Mouse (Mus musculus): ENCODE data around the gene Olfr734. TPM values are rescaled to one million over a fixed set of nuclear protein-coding genes. Genes with fewer than 3 reads are reported as not detected.

Gene Olfr734
- polyA plus RNA-seq (2015; fragmentation: Nextera tagmentation; extraction: Ambion mirVana) = not detected in 2 replicates

GRCm38 (mm10) chr14:50326661-50327060 lies at the start of gene Olfr734:
Gene Olfr734 (minus strand): TSS chr14:50326761.
- 41% methylated on average over 1 of the region's 1 CpGs for WGBS

DNA sequence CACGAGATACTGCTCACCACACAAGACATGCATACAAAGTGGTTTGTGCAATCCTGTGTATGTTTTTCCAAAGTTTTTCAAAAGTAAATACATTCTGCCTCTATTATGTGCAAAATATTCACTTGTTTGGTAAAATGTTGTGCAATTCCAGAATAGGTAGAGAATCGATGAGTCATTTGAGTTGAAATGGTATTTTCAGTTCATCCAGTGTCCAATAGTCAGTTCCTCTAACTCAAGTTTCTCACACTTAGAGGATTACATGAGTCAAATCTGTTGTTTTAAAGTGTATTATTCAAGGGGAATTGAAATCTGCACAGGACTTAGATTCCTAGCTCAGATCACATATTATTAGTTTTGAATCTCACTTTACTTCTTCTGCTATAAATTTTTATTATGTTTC lies 37.0 kb upstream of the Olfr734 start:
- no peak for ATAC-seq
- Histone ChIP-seq H3K9me3 (ENCODE audit: control insufficient read depth) (0 out of 2 replicates have a peak, but pooled peaks cover 2% of the 10 kb centered on the region), H3K4me2 (replicated peaks; ENCODE audit: low read depth) (no peak overlapping the region), H3K36me3 (ENCODE audit: control insufficient read depth, insufficient read depth) (no peaks in the 10 kb centered on the region), H3K9ac (ENCODE audit: low read depth, low read length) (no peak overlapping the region), H3K27me3 (replicated peaks; ENCODE audit: control insufficient read depth, insufficient read depth, low read length) (no peaks in the 10 kb centered on the region), H3K4me1 (replicated peaks; ENCODE audit: control insufficient read depth, insufficient read depth, low read length) (no peaks in the 10 kb centered on the region), H3K4me3 (ENCODE audit: low read depth, low read length) (no peak overlapping the region), H3K27ac (ENCODE audit: low read depth, low read length) (no peak overlapping the region)
- 87% methylated on average over 2 of the region's 2 CpGs for WGBS
- no peak for TF ChIP-seq CTCF (IDR thresholded peaks at IDR 0.05; ENCODE audit: low read depth)

More at GRCm38 (mm10) chr14:50326661-50327060, at the start of gene Olfr734:
- Histone ChIP-seq H3K4me2 (replicated peaks; ENCODE audit: low read depth) (no peak within 1 kb of the TSS), H3K9ac (ENCODE audit: low read depth, low read length) (no peak within 1 kb of the TSS), H3K4me3 (ENCODE audit: low read depth, low read length) (no peak within 1 kb of the TSS), H3K36me3 (ENCODE audit: control insufficient read depth, insufficient read depth) (no peaks in the 10 kb centered on the region), H3K9me3 (ENCODE audit: control insufficient read depth) (no peaks in the 10 kb centered on the region), H3K4me1 (replicated peaks; ENCODE audit: control insufficient read depth, insufficient read depth, low read length) (no peaks in the 10 kb centered on the region), H3K27me3 (replicated peaks; ENCODE audit: control insufficient read depth, insufficient read depth, low read length) (no peaks in the 10 kb centered on the region), H3K27ac (ENCODE audit: low read depth, low read length) (no peak within 1 kb of the TSS)
- no peak for TF ChIP-seq CTCF (IDR thresholded peaks at IDR 0.05; ENCODE audit: low read depth)
- no peak for ATAC-seq

DNA sequence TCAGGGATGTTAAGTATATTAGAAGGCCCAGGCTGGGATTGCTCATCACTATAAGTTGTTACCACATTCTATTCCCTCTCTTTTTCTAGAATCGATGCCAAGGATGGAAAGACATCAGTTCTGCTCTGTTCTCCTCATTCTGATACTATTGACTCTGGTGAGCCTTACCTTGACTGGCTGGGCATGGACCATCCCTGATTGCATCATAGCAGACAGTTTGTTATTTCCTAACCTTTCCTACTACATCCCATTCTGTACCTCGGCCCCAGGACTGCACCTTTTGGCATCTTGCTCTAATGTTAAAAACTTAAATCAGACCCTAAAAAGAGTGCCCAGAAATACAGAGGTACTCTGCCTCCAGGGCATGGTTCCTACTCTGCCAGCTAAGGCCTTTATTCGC lies 33.9 kb upstream of the Olfr734 start:
- ATAC-seq = no peak
- 74% methylated on average over 3 of the region's 3 CpGs for WGBS
- H3K27ac ChIP-seq (ENCODE audit: low read depth, low read length) = no peak overlapping the region
- H3K4me1 ChIP-seq (replicated peaks; ENCODE audit: control insufficient read depth, insufficient read depth, low read length) = no peaks in the 10 kb centered on the region
- H3K27me3 ChIP-seq (replicated peaks; ENCODE audit: control insufficient read depth, insufficient read depth, low read length) = no peaks in the 10 kb centered on the region
- H3K36me3 ChIP-seq (ENCODE audit: control insufficient read depth, insufficient read depth) = no peaks in the 10 kb centered on the region
- H3K4me2 ChIP-seq (replicated peaks; ENCODE audit: low read depth) = no peak overlapping the region
- no peak overlapping the region for H3K9ac ChIP-seq (ENCODE audit: low read depth, low read length)
- H3K9me3 ChIP-seq (ENCODE audit: control insufficient read depth) = 0 out of 2 replicates have a peak, but pooled peaks cover 2% of the 10 kb centered on the region
- H3K4me3 ChIP-seq (ENCODE audit: low read depth, low read length) = no peak overlapping the region
- no peak for TF ChIP-seq CTCF (IDR thresholded peaks at IDR 0.05; ENCODE audit: low read depth)

- Histone ChIP-seq H3K4me1 (replicated peaks; ENCODE audit: control insufficient read depth, insufficient read depth, low read length) (no peaks in the 10 kb centered on the region), H3K4me2 (replicated peaks; ENCODE audit: low read depth) (no peak within 1 kb of the TSS), H3K9me3 (ENCODE audit: control insufficient read depth) (0 out of 2 replicates have a peak, but pooled peaks cover 2% of the 10 kb centered on the region), H3K27me3 (replicated peaks; ENCODE audit: control insufficient read depth, insufficient read depth, low read length) (no peaks in the 10 kb centered on the region), H3K36me3 (ENCODE audit: control insufficient read depth, insufficient read depth) (no peaks in the 10 kb centered on the region), H3K4me3 (ENCODE audit: low read depth, low read length) (no peak within 1 kb of the TSS), H3K9ac (ENCODE audit: low read depth, low read length) (no peak within 1 kb of the TSS), H3K27ac (ENCODE audit: low read depth, low read length) (no peak within 1 kb of the TSS)
- no peak for ATAC-seq
- WGBS = 82% methylated on average over 2 of the region's 2 CpGs
- TF ChIP-seq CTCF (IDR thresholded peaks at IDR 0.05; ENCODE audit: low read depth) = no peak
These were observed 31.0 kb upstream of the Olfr734 start, which contains the start of gene Tlr11 for GRCm38 (mm10) chr14:50357593-50357992. Gene Tlr11 (plus strand): TSS chr14:50357914.

- WGBS = 46% methylated on average over 2 of the region's 2 CpGs
- no peak for TF ChIP-seq CTCF (IDR thresholded peaks at IDR 0.05; ENCODE audit: low read depth)
- ATAC-seq = no peak
These were observed 30.2 kb upstream of the Olfr734 start for GRCm38 (mm10) chr14:50356725-50357124.

GRCm38 (mm10) chr14:50352438-50352837 lies 25.9 kb upstream of the Olfr734 start:
- TF ChIP-seq CTCF (IDR thresholded peaks at IDR 0.05; ENCODE audit: low read depth) = peak; percentile 59
- Histone ChIP-seq H3K4me1 (replicated peaks; ENCODE audit: control insufficient read depth, insufficient read depth, low read length) (no peaks in the 10 kb centered on the region), H3K4me2 (replicated peaks; ENCODE audit: low read depth) (no peak overlapping the region), H3K27ac (ENCODE audit: low read depth, low read length) (no peak overlapping the region), H3K27me3 (replicated peaks; ENCODE audit: control insufficient read depth, insufficient read depth, low read length) (no peaks in the 10 kb centered on the region), H3K9ac (ENCODE audit: low read depth, low read length) (no peak overlapping the region), H3K36me3 (ENCODE audit: control insufficient read depth, insufficient read depth) (no peaks in the 10 kb centered on the region), H3K4me3 (ENCODE audit: low read depth, low read length) (no peak overlapping the region), H3K9me3 (ENCODE audit: control insufficient read depth) (no peaks in the 10 kb centered on the region)
- 41% methylated on average over 3 of the region's 3 CpGs for WGBS
- no peak for ATAC-seq

More at GRCm38 (mm10) chr14:50356725-50357124, 30.2 kb upstream of the Olfr734 start:
- Histone ChIP-seq H3K4me2 (replicated peaks; ENCODE audit: low read depth) (no peak overlapping the region), H3K4me1 (replicated peaks; ENCODE audit: control insufficient read depth, insufficient read depth, low read length) (no peaks in the 10 kb centered on the region), H3K27ac (ENCODE audit: low read depth, low read length) (no peak overlapping the region), H3K4me3 (ENCODE audit: low read depth, low read length) (no peak overlapping the region), H3K9me3 (ENCODE audit: control insufficient read depth) (0 out of 2 replicates have a peak, but pooled peaks cover 2% of the 10 kb centered on the region), H3K36me3 (ENCODE audit: control insufficient read depth, insufficient read depth) (no peaks in the 10 kb centered on the region), H3K9ac (ENCODE audit: low read depth, low read length) (no peak overlapping the region), H3K27me3 (replicated peaks; ENCODE audit: control insufficient read depth, insufficient read depth, low read length) (no peaks in the 10 kb centered on the region)
